Mouse (Mus musculus): ENCODE results near the gene 6030408B16Rik. TPM values are rescaled to one million over a fixed set of nuclear protein-coding genes. Genes with fewer than 3 reads are reported as not detected.

6030408B16Rik gene
- total RNA-seq, 2 experiments from 2014 or later, result 0.22 to 0.29 TPM

DNA sequence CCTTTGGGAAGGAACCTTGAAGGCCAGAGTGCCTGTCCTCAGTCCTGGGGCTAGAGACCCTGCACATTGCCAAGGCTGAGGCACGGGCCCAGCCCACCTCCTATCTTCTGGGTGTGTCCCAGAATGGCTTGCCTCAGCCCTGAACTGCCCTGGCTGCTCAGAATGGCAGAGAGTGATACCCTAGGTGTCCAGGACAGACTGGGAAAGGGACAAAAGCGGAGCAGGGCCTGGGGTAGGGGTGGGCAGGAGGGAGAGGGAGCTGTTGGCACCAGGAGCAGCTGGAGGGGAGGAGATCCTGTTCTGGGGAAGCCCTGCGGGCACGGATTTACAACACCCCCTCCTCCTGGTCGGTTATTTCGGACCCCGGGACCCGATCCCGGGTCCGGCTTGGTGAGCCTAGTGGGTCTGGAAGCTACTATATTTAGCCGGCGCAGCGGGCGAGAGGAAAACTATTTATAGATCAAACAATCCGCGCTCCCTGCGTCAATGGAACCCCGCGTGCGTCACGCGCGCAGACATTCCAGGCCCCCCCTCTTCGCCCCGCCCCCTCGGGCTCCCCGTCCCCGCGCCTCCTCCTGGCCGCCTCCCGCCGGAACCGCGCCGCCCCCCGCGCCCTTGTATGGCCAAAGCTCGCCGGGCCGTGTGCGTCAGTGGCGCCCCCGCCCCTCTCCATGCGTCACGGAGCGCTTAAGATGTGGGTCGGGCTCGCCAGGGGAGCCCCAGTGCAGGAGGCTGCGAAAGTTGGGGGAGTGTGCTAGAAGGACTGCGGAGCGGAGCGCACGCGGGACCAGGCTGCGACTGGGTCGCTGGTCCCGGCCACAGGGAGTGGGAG is 26.7 kb upstream of the 6030408B16Rik start:
- intact Hi-C loops (cut with DNase I; ENCODE audit: low total_unique reads), result no loop called here
- peak; percentile 96 for DNase-seq

DNA sequence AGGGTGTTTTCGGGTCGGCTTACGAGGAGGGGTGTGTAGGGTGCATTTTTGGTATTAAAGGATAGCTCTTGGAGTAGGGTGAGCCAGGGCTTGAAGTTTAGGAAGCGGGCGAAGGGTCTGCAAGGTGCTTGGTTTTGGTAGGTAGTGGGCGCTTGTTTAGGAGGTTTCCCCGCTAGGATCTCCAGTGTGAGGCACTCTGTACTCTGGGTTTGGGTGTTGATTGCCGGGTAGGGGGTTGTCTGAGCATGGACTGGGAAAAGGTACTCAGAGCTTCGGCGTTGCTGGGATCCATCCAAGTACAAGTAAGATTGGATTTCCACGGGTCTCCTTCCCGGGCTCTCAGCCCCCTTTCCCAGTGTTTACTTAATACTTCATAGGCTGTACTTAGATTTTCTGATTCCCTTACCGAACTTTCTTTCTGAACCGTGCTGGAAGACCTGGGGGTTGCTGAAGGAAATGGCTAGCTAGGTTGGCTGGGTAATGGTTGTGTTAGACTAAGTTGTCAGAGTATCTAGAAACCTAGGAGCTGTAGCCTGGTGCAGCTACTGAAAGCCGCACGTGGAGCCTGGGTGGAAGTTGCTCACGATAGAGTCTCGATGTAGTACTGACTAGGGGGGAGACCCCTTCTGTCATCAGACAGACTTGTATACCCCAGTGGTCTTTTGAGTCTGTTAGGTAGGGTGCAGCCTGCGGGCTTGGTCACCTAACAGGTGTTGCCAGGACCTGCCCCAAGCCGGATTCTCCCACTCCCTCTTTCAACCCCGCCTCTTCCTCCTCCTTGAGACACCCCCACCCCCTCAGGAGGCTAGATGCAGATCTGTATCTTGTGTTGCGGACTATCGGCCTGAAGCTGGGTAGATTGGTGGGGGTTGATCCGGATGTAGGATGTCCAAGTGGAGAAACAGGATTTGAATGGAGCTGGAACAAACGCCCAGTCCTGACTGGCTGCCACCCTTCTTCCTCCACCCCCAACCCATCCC is 25.7 kb upstream of the 6030408B16Rik start:
- intact Hi-C loops (cut with DNase I; ENCODE audit: low total_unique reads), result no loop called here

DNA sequence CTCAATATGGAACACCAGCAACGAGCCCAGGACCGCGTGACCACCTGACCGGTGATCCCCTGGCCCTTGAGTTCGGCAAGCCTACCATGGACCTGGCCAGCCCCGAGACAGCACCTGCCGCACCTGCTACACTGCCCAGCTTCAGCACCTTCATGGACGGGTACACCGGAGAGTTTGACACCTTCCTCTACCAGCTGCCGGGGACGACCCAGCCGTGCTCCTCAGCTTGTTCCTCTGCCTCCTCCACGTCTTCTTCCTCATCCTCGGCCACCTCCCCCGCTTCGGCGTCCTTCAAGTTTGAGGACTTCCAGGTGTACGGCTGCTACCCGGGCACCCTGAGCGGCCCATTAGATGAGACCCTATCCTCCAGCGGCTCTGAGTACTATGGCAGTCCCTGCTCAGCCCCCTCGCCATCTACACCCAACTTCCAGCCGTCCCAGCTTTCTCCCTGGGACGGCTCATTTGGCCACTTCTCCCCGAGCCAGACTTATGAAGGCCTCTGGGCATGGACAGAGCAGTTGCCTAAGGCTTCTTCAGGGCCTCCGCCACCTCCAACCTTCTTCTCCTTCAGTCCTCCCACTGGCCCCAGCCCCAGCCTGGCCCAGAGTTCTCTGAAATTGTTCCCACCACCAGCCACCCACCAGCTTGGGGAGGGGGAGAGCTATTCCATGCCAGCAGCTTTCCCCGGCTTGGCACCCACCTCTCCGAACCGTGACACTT is 22.8 kb upstream of the 6030408B16Rik start:
- DNase-seq, result no peak
- intact Hi-C loops (cut with DNase I; ENCODE audit: low total_unique reads), result no loop called here

More for the DNA sequence above, 25.7 kb upstream of the 6030408B16Rik start:
- no peak for DNase-seq

DNA sequence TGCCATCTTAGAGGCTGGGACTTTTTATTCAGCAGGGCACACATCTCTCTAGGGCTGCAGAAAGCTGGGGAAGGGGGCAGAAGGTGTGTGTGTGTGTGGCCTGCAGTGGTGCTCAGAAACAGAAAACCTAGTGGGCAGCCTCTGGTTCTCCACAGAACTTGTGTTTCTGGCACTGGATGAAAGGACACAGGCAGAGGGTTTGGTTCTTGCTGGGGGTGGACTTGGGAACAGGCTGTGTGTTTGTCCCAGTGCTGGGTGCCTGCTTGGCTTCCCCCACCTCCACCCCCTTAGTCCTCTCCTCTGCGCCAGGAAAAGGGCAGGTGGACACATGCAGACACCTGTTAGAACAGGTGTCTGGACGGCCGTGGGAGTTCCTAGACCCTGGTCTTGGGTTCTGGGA is 21.9 kb upstream of the 6030408B16Rik start:
- DNase-seq, result no peak
- intact Hi-C loops (cut with DNase I; ENCODE audit: low total_unique reads), result no loop called here

DNA sequence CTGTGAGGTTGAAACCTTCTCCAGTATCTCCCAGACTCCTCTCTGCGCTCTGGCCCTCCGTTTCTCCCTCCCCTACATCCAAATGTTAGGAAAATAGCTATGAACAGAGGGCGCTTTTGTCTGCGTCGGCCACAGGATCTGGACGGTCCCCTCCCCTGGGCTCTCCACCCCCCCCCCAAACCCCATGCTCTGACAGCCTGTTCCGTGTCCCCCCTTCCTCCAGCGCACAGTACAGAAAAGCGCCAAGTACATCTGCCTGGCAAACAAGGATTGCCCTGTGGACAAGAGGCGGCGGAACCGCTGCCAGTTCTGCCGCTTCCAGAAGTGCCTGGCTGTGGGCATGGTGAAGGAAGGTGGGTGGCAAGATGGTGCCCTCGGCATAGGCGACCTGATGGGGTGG is 21.5 kb upstream of the 6030408B16Rik start:
- no peak for DNase-seq

DNA sequence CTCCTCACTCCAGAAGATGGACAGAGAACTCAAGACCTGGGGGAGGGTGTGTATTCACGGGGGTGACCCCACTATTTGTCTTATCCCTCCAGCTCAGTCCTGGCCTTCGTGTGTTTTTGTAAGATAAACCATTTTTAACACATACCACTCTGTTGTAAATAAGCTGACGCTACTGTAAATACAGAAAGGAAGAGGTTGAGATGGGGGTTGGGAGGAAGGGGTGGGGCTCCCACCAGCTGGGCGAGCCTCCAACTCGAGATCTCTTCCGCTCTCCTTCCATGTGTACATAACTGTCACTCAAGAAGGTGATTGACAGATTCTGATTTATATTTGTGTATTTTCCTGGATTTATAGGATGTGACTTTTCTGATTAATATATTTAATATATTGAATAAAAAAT is 18.6 kb upstream of the 6030408B16Rik start:
- no peak for DNase-seq
- intact Hi-C loops (cut with DNase I; ENCODE audit: low total_unique reads), result no loop called here

More for the DNA sequence above, 21.5 kb upstream of the 6030408B16Rik start:
- intact Hi-C loops (cut with DNase I; ENCODE audit: low total_unique reads), result no loop called here

DNA sequence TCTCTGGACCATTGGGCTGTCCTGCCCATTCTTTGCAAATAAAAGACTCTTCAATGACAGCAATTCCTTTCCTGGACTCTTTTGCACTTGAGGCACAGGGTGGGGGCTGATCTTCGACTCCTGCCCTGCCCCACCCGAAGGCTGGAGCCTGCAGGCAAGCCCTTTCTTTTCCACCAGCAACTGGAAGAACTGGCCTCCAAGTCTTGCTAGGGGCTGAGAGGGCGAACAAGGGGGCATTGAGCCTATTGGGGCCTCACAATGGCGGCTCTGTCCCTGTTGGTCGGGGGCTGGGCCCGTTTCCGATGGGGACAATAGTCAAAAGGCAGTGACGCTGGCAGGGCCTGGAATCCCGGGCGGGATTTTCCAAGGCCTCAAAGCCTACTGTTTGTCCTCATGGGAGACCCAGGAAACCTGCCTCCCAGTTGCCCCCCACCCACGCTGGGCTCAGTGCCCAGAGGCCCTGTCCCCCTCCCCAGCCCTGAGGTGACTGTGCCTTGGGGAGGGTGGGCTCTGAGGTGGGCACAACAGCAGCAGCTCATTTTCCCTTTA is 15.6 kb upstream of the 6030408B16Rik start:
- intact Hi-C loops (cut with DNase I; ENCODE audit: low total_unique reads), result no loop called here
- no peak for DNase-seq

DNA sequence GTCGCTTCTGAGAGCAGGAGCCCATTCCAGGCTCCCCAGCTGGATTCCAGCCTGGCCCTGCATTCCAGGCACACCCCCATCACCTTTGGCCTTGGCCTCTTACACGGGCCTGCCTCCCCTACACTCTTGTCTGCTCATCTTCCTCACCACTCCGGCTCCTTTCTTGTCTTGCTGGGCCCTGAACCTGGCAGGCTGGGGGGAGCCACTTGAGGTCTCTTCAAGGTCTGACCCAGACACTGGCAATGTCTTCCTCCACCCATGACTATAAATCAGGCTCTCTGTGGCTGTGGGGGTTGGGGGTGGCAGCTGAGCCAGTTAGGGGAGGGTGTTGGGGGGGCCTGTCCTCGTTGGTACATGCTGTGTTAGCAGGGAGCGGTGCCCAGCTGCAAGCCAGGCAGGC is 14.4 kb upstream of the 6030408B16Rik start:
- DNase-seq, result no peak

DNA sequence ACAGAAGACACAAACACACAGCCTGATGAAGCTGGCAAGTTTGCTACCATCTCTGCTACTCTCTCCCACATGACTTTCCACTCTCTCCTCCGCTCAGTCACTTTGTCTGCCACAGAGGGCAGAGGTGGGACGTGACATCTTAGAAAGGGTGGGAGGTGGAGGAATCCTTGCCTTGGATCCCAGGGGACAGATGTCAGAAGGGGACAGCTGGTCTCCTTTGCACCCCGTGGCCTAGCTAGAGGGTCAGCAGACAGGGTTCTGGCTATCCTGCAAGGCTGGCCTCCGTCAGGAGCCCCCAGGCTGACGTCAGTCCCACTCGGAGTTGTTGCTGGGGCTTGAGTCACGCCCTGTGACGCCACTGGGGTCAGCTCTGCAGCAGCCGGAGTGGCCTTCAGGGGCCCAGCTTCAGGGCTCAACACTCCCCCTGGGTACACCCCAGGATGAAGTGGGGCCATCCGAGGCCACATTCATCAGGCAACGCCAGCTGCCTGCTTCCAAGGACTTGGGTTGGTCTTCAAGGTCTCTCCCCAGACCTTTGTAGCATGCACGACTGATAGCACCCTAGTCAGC is 13.5 kb upstream of the 6030408B16Rik start:
- no peak for DNase-seq
- intact Hi-C loops (cut with DNase I; ENCODE audit: low total_unique reads), result no loop called here

More for the DNA sequence above, 14.4 kb upstream of the 6030408B16Rik start:
- intact Hi-C loops (cut with DNase I; ENCODE audit: low total_unique reads), result no loop called here

DNA sequence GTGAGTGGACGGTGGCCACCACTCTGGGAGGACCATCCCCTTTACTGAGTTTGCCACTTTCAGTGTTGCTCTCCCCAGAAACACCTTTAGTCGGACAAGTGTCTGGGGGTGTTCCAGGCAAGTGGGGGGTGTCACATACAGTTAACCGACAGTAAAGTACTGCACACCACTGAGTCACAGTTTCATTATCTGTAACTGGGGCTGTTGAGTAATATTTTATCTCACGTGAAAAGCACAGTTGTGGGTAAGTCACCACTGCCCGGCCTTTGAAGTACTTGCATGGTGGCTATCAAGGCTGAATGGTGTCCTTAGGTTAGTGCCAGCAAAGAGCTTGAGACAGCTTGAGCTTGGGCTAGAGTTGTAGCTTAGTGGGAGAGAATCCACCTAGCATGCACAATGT is 10.5 kb upstream of the 6030408B16Rik start:
- no peak for DNase-seq
- intact Hi-C loops (cut with DNase I; ENCODE audit: low total_unique reads), result loop anchor here (2.0 kb wide), 1 partner anchor 42 kb away; no protein-coding TSS in a partner anchor

DNA sequence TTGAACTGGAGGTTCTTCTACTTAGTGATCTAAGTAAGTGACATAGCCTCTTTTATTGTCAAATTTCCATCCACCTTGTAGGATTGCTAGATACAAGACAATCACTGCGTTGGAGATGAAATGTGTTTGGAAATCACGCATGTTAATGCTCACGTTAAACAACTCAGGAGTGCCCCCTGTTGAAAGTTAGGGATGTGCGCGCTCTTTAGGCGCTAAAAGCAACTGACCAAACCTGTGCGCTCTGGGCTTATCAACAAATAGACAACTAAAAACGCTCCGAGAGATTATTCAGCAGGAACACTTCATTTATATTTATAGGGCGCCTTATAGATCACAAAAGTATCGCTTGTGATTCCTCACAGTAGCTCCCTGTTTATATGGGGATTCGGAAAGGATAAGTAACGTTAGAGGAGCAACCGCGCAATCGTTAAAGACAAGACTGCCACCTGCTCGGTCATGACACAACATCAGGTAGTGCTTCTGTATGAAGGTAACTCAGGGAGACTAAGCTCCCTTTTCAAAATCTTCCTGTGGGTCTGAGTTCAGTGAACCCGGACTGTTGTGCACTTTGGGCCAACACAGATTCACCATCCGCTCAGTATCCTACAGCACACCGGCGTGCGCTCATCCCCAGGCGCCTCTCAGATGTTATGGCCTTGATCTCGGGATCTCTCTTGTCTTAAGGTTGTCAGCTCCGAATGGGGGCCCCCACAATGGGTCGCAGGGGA is 9.7 kb upstream of the 6030408B16Rik start:
- intact Hi-C loops (cut with DNase I; ENCODE audit: low total_unique reads), result loop anchor here (2.0 kb wide), 1 partner anchor 43 kb away; no protein-coding TSS in a partner anchor
- DNase-seq, result no peak

DNA sequence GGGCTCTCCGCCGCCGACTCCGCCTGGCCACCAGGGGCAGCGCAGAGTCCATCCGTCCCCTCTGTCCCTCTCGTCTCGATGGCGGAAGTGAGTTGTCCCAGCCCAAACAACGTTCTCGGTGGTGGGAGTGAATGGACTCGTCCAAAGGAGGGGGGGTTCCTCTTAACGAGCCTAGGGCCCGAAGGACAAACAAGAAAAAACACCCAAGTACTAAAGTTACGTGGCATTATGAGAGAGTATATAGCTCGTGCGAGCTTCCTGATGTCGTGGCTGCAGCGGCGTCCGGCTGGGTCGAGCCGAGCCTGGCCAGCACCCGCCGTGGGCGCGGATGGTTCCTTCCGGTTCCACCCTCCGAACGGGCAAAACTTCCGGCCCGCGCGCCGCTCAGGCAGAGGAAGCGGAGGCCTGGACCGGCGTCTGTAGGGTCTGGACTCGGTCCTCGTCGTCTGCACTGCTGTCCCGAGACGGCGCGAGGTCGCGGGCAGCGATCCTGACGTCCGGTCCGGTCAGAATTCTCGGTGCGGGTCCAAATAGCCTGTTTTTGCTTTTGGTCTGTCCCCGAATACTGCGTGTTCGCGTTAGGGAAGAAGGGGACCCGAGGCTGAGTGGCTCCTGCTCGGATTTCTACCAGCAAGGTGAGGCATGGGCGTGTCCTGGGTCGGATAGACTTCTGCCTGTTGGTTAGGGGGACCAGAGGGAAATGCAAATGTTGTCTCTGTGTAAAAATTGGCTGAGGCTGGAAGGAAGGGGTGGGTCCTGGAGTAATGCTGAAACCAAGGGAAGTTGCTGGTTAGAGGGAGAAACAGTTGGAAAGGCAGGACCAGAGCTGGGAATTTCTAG is 8.9 kb upstream of the 6030408B16Rik start, which contains the start of gene Atg101:
Gene Atg101, plus strand, starts transcription at position 362 of the 840 bp plus-strand sequence.
- DNase-seq, result peak; percentile 91
- intact Hi-C loops (cut with DNase I; ENCODE audit: low total_unique reads), result loop anchor here (2.0 kb wide), 1 partner anchor 43 kb away; no protein-coding TSS in a partner anchor

DNA sequence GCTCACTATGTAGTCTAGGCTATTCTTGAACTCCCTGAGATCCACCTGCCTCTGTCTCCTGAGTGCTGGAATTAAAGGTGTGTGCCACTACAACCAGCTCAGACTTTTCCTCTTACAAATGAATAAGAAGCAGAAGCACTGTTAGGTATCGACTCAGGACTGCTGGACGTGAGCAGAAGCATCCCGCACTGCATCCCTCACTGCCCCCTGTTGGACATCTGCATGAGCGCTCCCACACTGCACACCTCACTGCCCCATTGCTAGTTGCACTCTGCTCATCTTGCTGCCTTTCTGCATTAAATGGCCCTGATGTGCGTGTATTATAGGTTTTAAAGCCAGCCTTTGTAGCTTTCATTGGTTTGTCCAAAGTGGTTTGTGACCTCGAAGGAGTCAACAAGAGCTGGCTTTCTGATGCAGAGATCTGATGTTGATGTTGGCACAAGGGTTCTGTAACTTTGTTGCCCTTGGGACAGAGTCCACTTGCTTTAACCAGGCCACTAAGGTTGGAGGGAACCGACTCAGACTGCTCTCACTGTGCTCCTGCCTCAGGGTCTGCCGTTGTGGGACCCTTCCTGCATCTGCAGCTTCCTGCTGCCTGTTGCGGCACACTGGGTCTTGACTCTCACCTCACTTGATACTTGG is 6.8 kb upstream of the 6030408B16Rik start:
- DNase-seq, result no peak
- intact Hi-C loops (cut with DNase I; ENCODE audit: low total_unique reads), result loop anchor here (5.0 kb wide), 1 partner anchor 64 kb away; the partner anchor contains the start of gene Grasp

DNA sequence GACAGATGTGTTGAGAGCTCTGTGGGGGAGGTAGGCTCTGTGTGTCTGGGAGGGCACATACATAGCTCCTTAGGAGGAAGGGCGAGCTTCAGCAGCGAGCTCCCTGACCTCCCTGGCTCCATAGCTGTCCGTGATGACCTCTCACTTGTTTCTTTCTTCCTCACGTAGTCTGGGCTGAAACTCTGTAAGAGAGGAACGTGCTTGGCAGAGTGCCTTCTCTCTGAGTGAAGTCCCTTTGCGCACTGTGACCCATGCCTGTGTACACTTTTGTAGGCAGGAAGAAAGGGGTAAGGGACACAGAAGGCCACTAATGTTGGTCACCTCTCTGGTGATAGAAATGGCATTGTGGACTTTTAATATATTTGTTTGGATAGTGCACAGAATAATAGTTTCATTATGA is 5.7 kb upstream of the 6030408B16Rik start:
- DNase-seq, result no peak
- intact Hi-C loops (cut with DNase I; ENCODE audit: low total_unique reads), result loop anchor here (5.0 kb wide), 1 partner anchor 65 kb away; the partner anchor contains the start of gene Grasp

DNA sequence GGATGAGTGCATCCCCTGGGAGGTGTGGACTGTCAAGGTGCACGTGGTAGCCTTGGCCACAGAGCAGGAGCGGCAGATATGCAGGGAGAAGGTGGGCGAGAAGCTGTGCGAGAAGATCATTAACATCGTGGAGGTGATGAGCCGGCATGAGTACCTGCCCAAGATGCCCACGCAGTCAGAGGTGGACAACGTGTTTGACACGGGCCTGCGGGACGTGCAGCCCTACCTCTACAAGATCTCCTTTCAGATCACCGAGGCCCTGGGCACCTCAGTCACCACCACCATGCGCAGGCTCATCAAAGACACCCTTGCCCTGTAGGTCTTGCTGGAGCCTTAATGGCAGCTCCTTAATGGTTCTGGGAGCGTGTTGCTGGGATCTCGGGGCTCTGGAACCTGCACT is 2.7 kb upstream of the 6030408B16Rik start:
- DNase-seq, result no peak
- intact Hi-C loops (cut with DNase I; ENCODE audit: low total_unique reads), result no loop called here

DNA sequence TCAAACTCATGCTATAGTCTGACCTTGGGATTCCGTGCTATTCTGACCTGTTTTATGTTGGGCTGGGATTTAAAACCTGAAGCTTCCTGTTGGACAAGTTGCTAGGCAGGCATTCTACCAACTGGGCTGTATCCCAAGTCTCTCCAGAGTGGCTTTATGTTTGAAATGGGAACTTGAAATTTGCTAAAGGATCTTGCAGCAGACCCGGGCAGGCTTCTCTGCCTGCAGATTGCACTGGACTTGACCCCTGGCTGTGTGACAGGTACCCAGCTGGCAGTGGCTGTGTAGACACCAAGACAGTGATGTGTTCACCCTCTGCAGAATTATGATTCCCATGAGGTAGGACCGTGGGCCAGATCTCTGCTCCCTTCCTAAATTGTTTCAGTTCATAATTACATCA is 1.0 kb upstream of the 6030408B16Rik start:
- intact Hi-C loops (cut with DNase I; ENCODE audit: low total_unique reads), result no loop called here
- DNase-seq, result no peak
